25 mouse cellular contexts compared by ENCODE assay signal in the genomic region with DNA sequence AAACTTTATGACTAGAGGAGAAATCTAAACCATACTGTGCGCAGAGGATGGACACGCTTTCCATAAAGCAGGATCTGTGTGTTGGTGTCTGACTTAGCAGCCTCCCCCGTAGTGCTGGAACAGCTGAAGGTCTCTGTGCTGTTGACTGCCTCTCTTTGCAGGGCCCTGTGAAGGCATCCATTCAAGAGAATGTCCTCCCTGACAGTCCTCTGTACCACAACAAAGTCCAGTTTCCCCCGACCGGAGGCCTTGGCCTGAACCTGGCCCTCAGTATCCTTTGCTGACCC.
"Had no signal": no experiment of that assay in that cellular context is flagged by ENCODE, and none has a peak within 500 bp of the region (broad histone marks: within the 10 kb centered on the region; RNA-seq: fewer than 3 reads in every experiment).

No protein-coding gene starts in this region.

- H3K9me3 ChIP-seq: heart, embryonic 10.5 days; hindbrain, embryonic 10.5 days; hindbrain, embryonic 12.5 days; intestine, embryonic 15.5 days; limb, embryonic 10.5 days; limb, embryonic 12.5 days had no signal

- H3K4me3 ChIP-seq: gastrocnemius, adult 2 months; heart, embryonic 10.5 days; heart, embryonic 12.5 days; hindbrain, embryonic 10.5 days; hindbrain, embryonic 12.5 days; intestine, embryonic 15.5 days; layer of hippocampus, adult 2 months; left cerebral cortex, adult 2 months; limb, embryonic 10.5 days; limb, embryonic 12.5 days had no signal

- H3K4me1 ChIP-seq: heart, embryonic 10.5 days; heart, embryonic 12.5 days; hindbrain, embryonic 10.5 days; hindbrain, embryonic 12.5 days; intestine, embryonic 15.5 days; limb, embryonic 10.5 days; limb, embryonic 12.5 days had no signal

- H3K9ac ChIP-seq: heart, embryonic 12.5 days; hindbrain, embryonic 12.5 days; hindbrain, embryonic 14.5 days; intestine, embryonic 15.5 days; limb, embryonic 12.5 days had no signal

- H3K27ac ChIP-seq: gastrocnemius, adult 2 months; heart, embryonic 10.5 days; hindbrain, embryonic 10.5 days; hindbrain, embryonic 12.5 days; hindbrain, embryonic 14.5 days; intestine, embryonic 15.5 days; layer of hippocampus, adult 2 months; left cerebral cortex, adult 2 months; limb, embryonic 10.5 days; limb, embryonic 12.5 days had no signal

- DNase-seq: gastrocnemius, adult 2 months; gastrocnemius, postnatal 10 days; gastrocnemius, postnatal 25 days; heart, adult 18-20 months; heart, postnatal 10 days; heart, postnatal 4 days; kidney, adult 18-20 months; kidney, adult 8-10 months; kidney, postnatal 10 days; kidney, postnatal 25 days; kidney, postnatal 4 days; liver had no signal

- H3K4me2 ChIP-seq: heart, embryonic 12.5 days; hindbrain, embryonic 12.5 days; hindbrain, embryonic 14.5 days; intestine, embryonic 15.5 days; limb, embryonic 12.5 days had no signal

- H3K27me3 ChIP-seq: heart, embryonic 12.5 days; hindbrain, embryonic 12.5 days; intestine, embryonic 15.5 days; limb, embryonic 12.5 days had no signal

- ATAC-seq: hindbrain, embryonic 16.5 days; inflammation-experienced regulatory T-cells, adult 6 months; intestine, postnatal 0 days had no signal
